ENCODE assay signal across 8 mouse cellular contexts in genomic region chr14:55644261-55644888, GRCm38 (mm10). TPM values are rescaled to one million over a fixed set of nuclear protein-coding genes. Genes with fewer than 3 reads are reported as not detected.
DNase-seq lines count a peak whose midpoint lies in the region; ATAC-seq lines count a peak whose summit lies in the region.

No protein-coding gene starts in this region.

- peak overlapping the region; percentile 91 for H3K9ac ChIP-seq in embryonic facial prominence, embryonic 15.5 days
- H3K9ac ChIP-seq in hindbrain, embryonic 16.5 days (ENCODE audit: low read depth, low read length) = peak overlapping the region; percentile 85
- H3K9ac ChIP-seq in lung, embryonic 15.5 days = peak overlapping the region; percentile 97

- H3K27ac ChIP-seq in embryonic facial prominence, embryonic 15.5 days (replicated peaks) = peak overlapping the region; percentile 90
- H3K27ac ChIP-seq in hindbrain, embryonic 16.5 days (ENCODE audit: low read depth, low read length) = no peak overlapping the region
- peak overlapping the region; percentile 96 for H3K27ac ChIP-seq in lung, embryonic 15.5 days

- no peaks in the 10 kb centered on the region for H3K27me3 ChIP-seq in embryonic facial prominence, embryonic 15.5 days
- no peaks in the 10 kb centered on the region for H3K27me3 ChIP-seq in hindbrain, embryonic 16.5 days (replicated peaks; ENCODE audit: control insufficient read depth, insufficient read depth, low read length)
- H3K27me3 ChIP-seq in lung, embryonic 15.5 days = no peaks in the 10 kb centered on the region

- DNase-seq in right cerebral cortex, postnatal 4 days = peak; percentile 1
- no peak for DNase-seq in right cerebral cortex, postnatal 25 days
- peak; percentile 30 for DNase-seq in thymus, postnatal 14 days
- no peak for DNase-seq in cerebellum, postnatal 14 days
- DNase-seq in gastrocnemius, postnatal 36 days = no peak

- 14% methylated on average over 17 of the region's 17 CpGs for WGBS in embryonic facial prominence, embryonic 15.5 days
- 28% methylated on average over 17 of the region's 17 CpGs for WGBS in hindbrain, embryonic 16.5 days
- 13% methylated on average over 17 of the region's 17 CpGs for WGBS in lung, embryonic 15.5 days

- peaks cover 21% of the 10 kb centered on the region for H3K4me1 ChIP-seq in embryonic facial prominence, embryonic 15.5 days
- H3K4me1 ChIP-seq in hindbrain, embryonic 16.5 days (ENCODE audit: control insufficient read depth, insufficient read depth, low read depth, low read length) = peaks cover 18% of the 10 kb centered on the region
- H3K4me1 ChIP-seq in lung, embryonic 15.5 days = peaks cover 18% of the 10 kb centered on the region

- H3K9me3 ChIP-seq in embryonic facial prominence, embryonic 15.5 days (replicated peaks) = no peaks in the 10 kb centered on the region
- no peaks in the 10 kb centered on the region for H3K9me3 ChIP-seq in hindbrain, embryonic 16.5 days (ENCODE audit: control insufficient read depth, low read length)
- H3K9me3 ChIP-seq in lung, embryonic 15.5 days = no peaks in the 10 kb centered on the region

- H3K4me3 ChIP-seq in embryonic facial prominence, embryonic 15.5 days (replicated peaks) = peak overlapping the region; percentile 92
- peak overlapping the region; percentile 84 for H3K4me3 ChIP-seq in hindbrain, embryonic 16.5 days (ENCODE audit: low read length)
- peak overlapping the region; percentile 91 for H3K4me3 ChIP-seq in lung, embryonic 15.5 days

- H3K4me2 ChIP-seq in embryonic facial prominence, embryonic 15.5 days (replicated peaks) = peak overlapping the region; percentile 54
- H3K4me2 ChIP-seq in hindbrain, embryonic 16.5 days (ENCODE audit: low read length) = peak overlapping the region; percentile 87
- H3K4me2 ChIP-seq in lung, embryonic 15.5 days = peak overlapping the region; percentile 78

- no peak for ATAC-seq in embryonic facial prominence, embryonic 15.5 days (ENCODE audit: insufficient number of reproducible peaks, low FRiP score, low TSS enrichment, low read depth)
- ATAC-seq in hindbrain, embryonic 16.5 days = no peak
- ATAC-seq in lung, embryonic 15.5 days (ENCODE audit: borderline replicate concordance, extremely low read depth, low FRiP score, low TSS enrichment) = no peak

- intact Hi-C loops in gastrocnemius, postnatal 36 days (cut with DNase I) = no loop called here

- H3K36me3 ChIP-seq in embryonic facial prominence, embryonic 15.5 days = peaks cover 27% of the 10 kb centered on the region
- H3K36me3 ChIP-seq in hindbrain, embryonic 16.5 days (ENCODE audit: control insufficient read depth, insufficient read depth, low read length) = peaks cover 8% of the 10 kb centered on the region
- H3K36me3 ChIP-seq in lung, embryonic 15.5 days = peaks cover 23% of the 10 kb centered on the region

RNA-seq across cellular contexts. Expression of gene Tm9sf1, which starts 0.8 kb away (rescaled TPM):
- 114 and 118 TPM in 2 replicates for polyA plus RNA-seq in embryonic facial prominence, embryonic 15.5 days (2015; fragmentation: Nextera tagmentation; extraction: Ambion mirVana)
- polyA plus RNA-seq in hindbrain, embryonic 16.5 days (2015; fragmentation: Nextera tagmentation; extraction: Ambion mirVana) = 68.7 and 72.1 TPM in 2 replicates
- 119 and 126 TPM in 2 replicates for polyA plus RNA-seq in lung, embryonic 15.5 days (2015; fragmentation: Nextera tagmentation; extraction: Ambion mirVana)
- 10 to 100 TPM; 15.0 to 15.2 TPM for total RNA-seq in gastrocnemius, postnatal 36 days (2021)

RNA-seq across cellular contexts. Expression of gene Tssk4, which starts 5.6 kb away (rescaled TPM):
- polyA plus RNA-seq in embryonic facial prominence, embryonic 15.5 days (2015; fragmentation: Nextera tagmentation; extraction: Ambion mirVana) = 0.61 and 1.2 TPM in 2 replicates
- polyA plus RNA-seq in hindbrain, embryonic 16.5 days (2015; fragmentation: Nextera tagmentation; extraction: Ambion mirVana) = 0.32 and 0.53 TPM in 2 replicates
- 0.88 and 1.1 TPM in 2 replicates for polyA plus RNA-seq in lung, embryonic 15.5 days (2015; fragmentation: Nextera tagmentation; extraction: Ambion mirVana)
- total RNA-seq in gastrocnemius, postnatal 36 days (2021) = under 1 TPM in 1 of 2 experiments, not detected in 1; 0.23 TPM

RNA-seq across cellular contexts. Expression of gene Gm49378, which starts 6.7 kb away (rescaled TPM):
- 0.75 and 1.4 TPM in 2 replicates for polyA plus RNA-seq in embryonic facial prominence, embryonic 15.5 days (2015; fragmentation: Nextera tagmentation; extraction: Ambion mirVana)
- 1.5 and 1.6 TPM in 2 replicates for polyA plus RNA-seq in hindbrain, embryonic 16.5 days (2015; fragmentation: Nextera tagmentation; extraction: Ambion mirVana)
- polyA plus RNA-seq in lung, embryonic 15.5 days (2015; fragmentation: Nextera tagmentation; extraction: Ambion mirVana) = 0.44 and 2.0 TPM in 2 replicates
- 1 to 10 TPM in 1 of 2 experiments, not detected in 1; 1.0 TPM for total RNA-seq in gastrocnemius, postnatal 36 days (2021)

RNA-seq across cellular contexts. Expression of gene Ipo4, which starts 8.6 kb away (rescaled TPM):
- polyA plus RNA-seq in embryonic facial prominence, embryonic 15.5 days (2015; fragmentation: Nextera tagmentation; extraction: Ambion mirVana) = 122 and 129 TPM in 2 replicates
- 116 and 131 TPM in 2 replicates for polyA plus RNA-seq in hindbrain, embryonic 16.5 days (2015; fragmentation: Nextera tagmentation; extraction: Ambion mirVana)
- 81.2 and 95.6 TPM in 2 replicates for polyA plus RNA-seq in lung, embryonic 15.5 days (2015; fragmentation: Nextera tagmentation; extraction: Ambion mirVana)
- total RNA-seq in gastrocnemius, postnatal 36 days (2021) = 10 to 100 TPM; 62.1 to 66.9 TPM

RNA-seq across cellular contexts. Expression of gene Mdp1, which starts 15.9 kb away (rescaled TPM):
- polyA plus RNA-seq in embryonic facial prominence, embryonic 15.5 days (2015; fragmentation: Nextera tagmentation; extraction: Ambion mirVana) = 57.4 and 57.9 TPM in 2 replicates
- polyA plus RNA-seq in hindbrain, embryonic 16.5 days (2015; fragmentation: Nextera tagmentation; extraction: Ambion mirVana) = 77.2 and 82.8 TPM in 2 replicates
- 56.5 TPM in 2 replicates for polyA plus RNA-seq in lung, embryonic 15.5 days (2015; fragmentation: Nextera tagmentation; extraction: Ambion mirVana)
- 10 to 100 TPM; 14.2 to 16.8 TPM for total RNA-seq in gastrocnemius, postnatal 36 days (2021)

Comparison
In these comparisons a context has a peak if more than half of its experiments do, and no peak if none do; other contexts are left out.
1. DNase-seq: peak in right cerebral cortex, postnatal 4 days (single experiment) and thymus, postnatal 14 days (single experiment); none in right cerebral cortex, postnatal 25 days (single experiment), cerebellum, postnatal 14 days (0 of 2) and gastrocnemius, postnatal 36 days (0 of 2).
2. Peak in every context shown above with its lines, with median percentiles within 50 percentile points of each other: H3K4me2 ChIP-seq, H3K4me3 ChIP-seq and H3K9ac ChIP-seq.